Mouse (Mus musculus) frontal cortex, postnatal 36 days (tissue): ENCODE data around the gene Actrt1.

Source experiments
- DNase-seq, 2 experiments: peaks; one replicate each; pipeline ENCODE4 v3.0.0; 2022; ENCODE audit warnings: low spot score in 2 of 2

The Actrt1 gene

DNA sequence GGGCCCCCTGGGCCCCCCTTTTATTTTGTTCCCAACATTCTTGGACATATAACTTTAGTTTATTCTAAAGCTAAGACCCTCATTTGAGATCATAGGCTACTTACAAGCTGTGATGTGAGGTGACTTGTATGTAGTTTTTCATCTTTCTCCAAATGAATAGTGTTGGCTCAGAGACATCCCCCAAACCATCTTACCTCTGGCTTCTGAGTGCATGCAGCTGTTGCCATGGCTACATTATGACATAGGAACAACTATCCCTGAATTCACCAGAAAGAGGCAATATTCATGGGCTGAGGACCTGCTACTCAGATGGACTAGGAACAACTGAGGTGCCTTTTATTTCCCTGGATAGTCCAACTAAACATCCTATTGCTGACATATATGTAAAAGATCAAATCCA, at the start of gene Actrt1:
Gene Actrt1 (plus strand): TSS at position 301 of the 400 bp plus-strand sequence.
- DNase-seq = no peak

DNA sequence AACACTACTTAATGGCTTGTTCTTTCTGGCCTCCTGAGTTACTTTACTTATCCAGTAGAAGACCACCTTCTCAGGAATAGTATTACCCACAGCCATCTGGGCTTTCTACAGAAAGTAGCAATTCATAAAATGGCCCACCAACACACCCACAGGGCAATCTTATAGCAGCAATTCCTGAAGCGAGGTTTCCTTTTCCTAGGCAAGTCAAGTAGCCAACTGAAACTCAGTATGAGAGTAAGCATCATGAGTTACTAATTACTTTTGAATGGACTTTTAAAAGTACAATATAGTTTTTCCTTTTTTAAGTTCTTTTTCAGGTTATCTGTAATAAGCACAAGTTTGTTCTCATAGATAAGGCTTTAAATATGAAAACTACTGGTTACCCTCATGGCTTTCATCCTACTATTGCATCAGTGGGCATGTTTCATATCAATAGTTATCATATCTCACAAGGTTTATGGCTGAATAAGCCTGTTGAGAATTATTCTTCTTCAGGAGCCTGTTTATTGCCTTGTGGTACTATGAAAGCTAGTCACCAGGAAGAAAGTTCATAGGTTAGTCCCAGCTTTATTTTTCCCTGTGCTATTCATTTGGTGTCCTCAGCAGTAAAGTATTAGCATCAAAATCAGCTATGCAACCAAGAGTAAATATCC, 2.8 kb downstream of the Actrt1 start:
- no peak for DNase-seq
